Mouse (Mus musculus) midbrain, postnatal 0 days (tissue): Measurements from ENCODE around the gene Cd209c. TPM values are rescaled to one million over a fixed set of nuclear protein-coding genes. Genes with fewer than 3 reads are reported as not detected.

Source experiments
- ATAC-seq: fragments of 200-750 bp; cut with Nextera tagmentation; 2 replicates; pipeline ENCODE4 v1.8.0; 2017; ENCODE audit warnings: moderate number of reproducible peaks, mild to moderate bottlenecking, moderate TSS enrichment, moderate library complexity; ENCODE audit not compliant: low FRiP score
- DNase-seq: peaks from one replicate; pipeline ENCODE4 v3.0.0-alpha.2; 2015; ENCODE audit warnings: low spot score
- H3K27ac ChIP-seq: fragments of 300-500 bp; sonication (generic); 2 replicates; pipeline ENCODE4 v1.5.1; 2014; ENCODE audit warnings: low read depth, mild to moderate bottlenecking, low read length, mixed read lengths
- H3K27me3 ChIP-seq: fragments of 300-500 bp; sonication (generic); 2 replicates; pipeline ENCODE4 v1.6.1; 2014; ENCODE audit warnings: low read length, control low read depth, mixed read lengths; ENCODE audit not compliant: insufficient read depth
- H3K36me3 ChIP-seq: fragments of 300-500 bp; sonication (generic); 2 replicates; pipeline ENCODE4 v1.6.1; 2014; ENCODE audit warnings: low read length, control low read depth, mixed read lengths; ENCODE audit not compliant: insufficient read depth
- H3K4me1 ChIP-seq: fragments of 300-500 bp; sonication (generic); 2 replicates; pipeline ENCODE4 v1.6.1; 2014; ENCODE audit warnings: mild to moderate bottlenecking, control low read depth, antibody characterized with exemption, low read length, mixed read lengths; ENCODE audit not compliant: insufficient read depth
- H3K4me2 ChIP-seq: fragments of 300-500 bp; sonication (generic); 2 replicates; pipeline ENCODE4 v1.6.1; 2014; ENCODE audit warnings: low read depth, mild to moderate bottlenecking, low read length, mixed read lengths; ENCODE audit not compliant: poor library complexity, severe bottlenecking
- H3K4me3 ChIP-seq: fragments of 300-500 bp; sonication (generic); 2 replicates; pipeline ENCODE4 v1.5.1; 2014; ENCODE audit warnings: low read depth, mild to moderate bottlenecking, low read length, moderate library complexity
- H3K9ac ChIP-seq: fragments of 300-500 bp; sonication (generic); replicated peaks from 2 replicates; pipeline ENCODE4 v1.6.1; 2014; ENCODE audit warnings: mild to moderate bottlenecking, low read length, moderate library complexity, mixed read lengths; ENCODE audit not compliant: poor library complexity, severe bottlenecking
- H3K9me3 ChIP-seq: fragments of 300-500 bp; sonication (generic); 2 replicates; pipeline ENCODE4 v1.6.1; 2016; ENCODE audit warnings: low read length, control low read depth
- CTCF ChIP-seq: IDR thresholded peaks from 2 replicates; pipeline ENCODE4 v1.5.1; 2016; ENCODE audit warnings: antibody characterized with exemption, mild to moderate bottlenecking
- WGBS: fragments of 180-500 bp; shearing (Covaris S2); extraction: QIAGEN DNeasy Blood & Tissue Kit; methylation state at CpG from one replicate; pipeline ENCODE4 v1.1.7; 2014; 5-methylcytosine and 5-hydroxymethylcytosine counted together
- polyA plus RNA-seq: library from polyadenylated mRNA; unstranded; fragments of >200 nt; fragmentation: Nextera tagmentation; extraction: Ambion mirVana; gene quantifications from 2 replicates; pipeline ENCODE4 v1.2.1, GENCODE M21; 2015
- total RNA-seq: library from RNA; depleted of rRNA; stranded (reverse); fragments of >200 nt; gene quantifications from 2 replicates; pipeline ENCODE4 v1.2.3, GENCODE M21; 2014; rRNA removed

Cd209c gene
- total RNA-seq = 0.33 TPM in 1 of 2 replicates, not detected in the other
- polyA plus RNA-seq = 0.38 and 0.48 TPM in 2 replicates

DNA sequence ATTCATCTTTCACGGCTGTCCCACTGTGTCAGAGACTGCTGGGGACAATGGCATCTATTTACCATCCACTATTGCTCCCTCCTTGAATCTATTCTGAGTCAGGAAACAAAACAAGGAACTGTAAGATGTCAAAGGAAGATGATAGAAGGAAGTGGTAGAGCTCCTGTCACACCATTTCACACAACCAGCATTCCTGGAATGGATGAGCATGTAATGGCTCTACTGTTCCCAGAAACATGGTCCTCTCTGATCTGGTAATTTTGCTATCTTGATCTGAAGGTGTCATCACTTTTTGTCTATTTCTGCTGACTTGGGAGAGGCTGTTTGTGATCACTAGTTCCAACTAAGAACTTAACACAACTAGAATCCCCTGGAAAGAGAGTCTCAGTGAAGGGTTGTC lies at the start of gene Cd209c:
Gene Cd209c (minus strand): TSS at position 101 of the 400 bp plus-strand sequence.
- Histone ChIP-seq H3K4me1 (no peaks in the 10 kb centered on the region), H3K27me3 (no peaks in the 10 kb centered on the region), H3K27ac (no peak within 1 kb of the TSS), H3K36me3 (no peaks in the 10 kb centered on the region), H3K9me3 (peaks cover 17% of the 10 kb centered on the region; the same call in 1 of the 2 replicates), H3K9ac (no peak within 1 kb of the TSS), H3K4me2 (no peak within 1 kb of the TSS), H3K4me3 (no peak within 1 kb of the TSS)
- TF ChIP-seq CTCF = no peak
- DNase-seq (no peak), ATAC-seq (no peak)
- WGBS = 83% methylated on average over 1 of the region's 1 CpGs

DNA sequence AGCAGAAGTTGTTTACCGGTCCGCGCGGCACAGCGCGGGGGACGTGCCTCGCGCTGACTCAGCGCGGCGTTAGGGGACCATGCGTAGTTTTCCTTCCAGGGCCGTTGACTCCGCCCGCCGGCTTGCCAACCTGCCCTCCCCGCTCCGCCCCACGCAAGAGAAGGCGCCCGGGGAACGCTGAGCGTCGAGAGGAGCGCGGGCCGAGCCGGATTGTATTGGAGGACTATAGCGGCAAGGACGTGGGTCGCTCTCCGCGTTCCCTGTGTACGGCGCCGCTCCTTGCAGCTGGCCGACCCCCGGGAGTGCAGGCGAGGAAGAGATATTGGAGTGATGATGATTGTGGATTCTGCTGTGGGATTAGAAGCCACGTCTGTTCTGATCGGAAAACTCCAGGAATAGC lies 39.7 kb upstream of the Cd209c start:
- Histone ChIP-seq H3K4me3 (peak overlapping the region; percentile 17; the same call in 1 of the 2 replicates), H3K9ac (no peak overlapping the region), H3K27me3 (no peaks in the 10 kb centered on the region), H3K4me2 (peak overlapping the region; percentile 18; the same call in 1 of the 2 replicates), H3K36me3 (no peaks in the 10 kb centered on the region), H3K9me3 (0 out of 2 replicates have a peak, but pooled peaks cover 13% of the 10 kb centered on the region), H3K4me1 (no peaks in the 10 kb centered on the region), H3K27ac (no peak overlapping the region)
- WGBS = 39% methylated on average over 42 of the region's 42 CpGs
- DNase-seq (peak; percentile 0), ATAC-seq (no peak)
- no peak for TF ChIP-seq CTCF

DNA sequence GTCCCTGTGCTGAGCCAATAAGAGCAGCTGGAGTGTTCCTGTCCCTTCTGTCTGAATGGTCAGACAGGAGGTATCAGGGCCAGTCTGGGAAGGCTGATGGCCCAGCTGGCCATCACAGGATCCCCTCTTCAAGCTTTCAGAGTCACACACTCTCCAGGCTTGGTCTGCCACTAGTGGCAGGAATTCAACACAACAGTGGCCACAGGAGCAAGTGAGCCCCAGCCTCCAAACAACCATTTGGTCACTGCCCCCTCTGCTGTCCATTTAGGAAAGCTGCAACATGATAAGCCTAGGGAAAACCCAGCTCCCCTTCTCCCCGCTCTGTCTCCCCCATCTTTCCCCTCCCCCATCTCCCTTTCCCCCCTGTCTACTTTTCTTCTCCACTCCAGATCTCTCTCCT lies 1.5 kb upstream of the Cd209c start:
- H3K36me3 ChIP-seq = no peaks in the 10 kb centered on the region
- H3K27ac ChIP-seq = no peak overlapping the region
- H3K4me3 ChIP-seq = no peak overlapping the region
- TF ChIP-seq CTCF = no peak
- H3K27me3 ChIP-seq = no peaks in the 10 kb centered on the region
- WGBS = 63% methylated on average over 1 of the region's 1 CpGs
- H3K4me1 ChIP-seq = no peaks in the 10 kb centered on the region
- no peak overlapping the region for H3K9ac ChIP-seq
- ATAC-seq (no peak), DNase-seq (peak; percentile 1)
- peaks cover 20% of the 10 kb centered on the region; the same call in 1 of the 2 replicates for H3K9me3 ChIP-seq
- H3K4me2 ChIP-seq = no peak overlapping the region

DNA sequence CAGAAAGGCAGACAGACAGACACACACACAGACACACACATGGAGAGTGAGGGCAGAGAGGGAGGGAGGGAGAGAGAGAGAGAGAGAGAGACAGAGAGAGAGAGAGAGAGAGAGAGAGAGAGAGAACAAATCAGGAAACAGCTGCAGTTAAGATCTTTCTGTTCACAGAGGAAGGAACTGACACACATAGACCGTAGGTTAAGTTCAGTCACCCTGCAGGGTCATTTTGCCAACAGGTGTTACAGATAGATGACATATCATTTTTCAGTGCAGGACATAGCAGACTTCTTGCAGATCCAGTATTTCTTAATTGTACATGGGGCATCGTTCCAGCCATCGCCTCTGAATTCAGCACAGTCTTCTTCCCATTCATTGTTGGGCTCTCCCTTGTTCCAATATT lies 14.5 kb downstream of the Cd209c start:
- Histone ChIP-seq H3K4me2 (no peak overlapping the region), H3K27me3 (no peaks in the 10 kb centered on the region), H3K9ac (no peak overlapping the region)

DNA sequence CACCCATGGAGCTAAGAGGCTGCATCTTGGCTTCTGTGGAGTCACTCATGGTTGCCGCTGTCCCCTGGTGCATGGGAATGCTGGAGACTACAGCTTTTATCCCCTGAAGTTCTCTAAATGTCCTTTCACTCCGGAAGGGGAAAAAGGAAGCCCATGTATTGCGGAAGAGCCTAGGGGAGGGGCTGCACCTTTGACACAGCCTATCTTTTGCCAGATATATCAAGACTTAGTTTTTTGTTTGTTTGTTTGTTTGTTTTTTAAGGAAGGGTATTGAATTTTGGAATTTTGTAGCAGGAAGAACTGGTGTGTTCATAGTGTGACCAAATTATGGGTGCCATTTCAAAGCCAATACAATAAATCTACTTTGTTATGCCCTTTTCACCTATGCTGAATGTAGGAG lies 27.8 kb downstream of the Cd209c start, which contains the start of gene Cd209b:
Gene Cd209b (minus strand): TSS at position 101 of the 400 bp plus-strand sequence.
- Histone ChIP-seq H3K4me3 (no peak within 1 kb of the TSS), H3K27ac (no peak within 1 kb of the TSS), H3K9ac (no peak within 1 kb of the TSS), H3K4me2 (no peak within 1 kb of the TSS), H3K9me3 (peaks cover 34% of the 10 kb centered on the region), H3K4me1 (no peaks in the 10 kb centered on the region), H3K36me3 (no peaks in the 10 kb centered on the region), H3K27me3 (no peaks in the 10 kb centered on the region)
- DNase-seq = no peak
- TF ChIP-seq CTCF = no peak
- no peak for ATAC-seq
- 91% methylated on average over 3 of the region's 3 CpGs for WGBS

More for the DNA sequence above, 14.5 kb downstream of the Cd209c start:
- no peak for DNase-seq
- Histone ChIP-seq H3K9me3 (peaks cover 23% of the 10 kb centered on the region), H3K27ac (no peak overlapping the region), H3K4me3 (no peak overlapping the region), H3K4me1 (no peaks in the 10 kb centered on the region), H3K36me3 (no peaks in the 10 kb centered on the region)
- WGBS = 94% methylated on average over 3 of the region's 3 CpGs
- no peak for TF ChIP-seq CTCF
- no peak for ATAC-seq

Other genes with a start within 250 kb of the Cd209c start
- gene Clec4g, start 234.1 kb downstream of the Cd209c start, total RNA-seq = not detected in 2 replicates
- not detected in 2 replicates for gene Clec4g, start 234.1 kb downstream of the Cd209c start, polyA plus RNA-seq
- 0.11 TPM in 1 of 2 replicates, not detected in the other for gene Cd209a, start 205.8 kb downstream of the Cd209c start, total RNA-seq
- not detected in 2 replicates for gene Cd209a, start 205.8 kb downstream of the Cd209c start, polyA plus RNA-seq
- not detected in 2 replicates for gene Cd209e, start 100.4 kb downstream of the Cd209c start, total RNA-seq
- not detected in 2 replicates for gene Cd209e, start 100.4 kb downstream of the Cd209c start, polyA plus RNA-seq
- gene Cd209d, start 76.2 kb downstream of the Cd209c start, total RNA-seq = not detected in 2 replicates
- gene Cd209d, start 76.2 kb downstream of the Cd209c start, polyA plus RNA-seq = not detected in 2 replicates
- 0.22 TPM in 1 of 2 replicates, not detected in the other for gene Cd209b, start 27.9 kb downstream of the Cd209c start, total RNA-seq
- gene Cd209b, start 27.9 kb downstream of the Cd209c start, polyA plus RNA-seq = 0.16 TPM in 1 of 2 replicates, not detected in the other
- 0.55 TPM in 1 of 2 replicates, not detected in the other for gene Cd209f, start 151.1 kb upstream of the Cd209c start, total RNA-seq
- 0.49 and 0.90 TPM in 2 replicates for gene Cd209f, start 151.1 kb upstream of the Cd209c start, polyA plus RNA-seq
- not detected in 2 replicates for gene Cd209g, start 179.4 kb upstream of the Cd209c start, total RNA-seq
- not detected in 2 replicates for gene Cd209g, start 179.4 kb upstream of the Cd209c start, polyA plus RNA-seq
- gene Evi5l, start 211.8 kb upstream of the Cd209c start, total RNA-seq = 229 and 238 TPM in 2 replicates
- 108 and 111 TPM in 2 replicates for gene Evi5l, start 211.8 kb upstream of the Cd209c start, polyA plus RNA-seq